Mouse (Mus musculus) heart, embryonic 11.5 days (tissue): ENCODE measurements around the gene Apeh. TPM values are rescaled to one million over a fixed set of nuclear protein-coding genes. Genes with fewer than 3 reads are reported as not detected.

Experiments used
- ATAC-seq: fragments of 200-750 bp; cut with Nextera tagmentation; replicated peaks from 2 replicates; pipeline ENCODE4 v1.8.0; 2017; ENCODE audit warnings: moderate library complexity; ENCODE audit not compliant: insufficient number of reproducible peaks, low FRiP score, low TSS enrichment
- H3K27ac ChIP-seq: fragments of 300-500 bp; sonication (generic); 2 replicates; pipeline ENCODE4 v1.5.1; 2014; ENCODE audit warnings: mild to moderate bottlenecking, low read depth, low read length
- H3K27me3 ChIP-seq: fragments of 300-500 bp; sonication (generic); 2 replicates; pipeline ENCODE4 v1.6.1; 2014; ENCODE audit warnings: mild to moderate bottlenecking, low read length, mixed read lengths; ENCODE audit not compliant: control insufficient read depth, insufficient read depth
- H3K36me3 ChIP-seq: fragments of 300-500 bp; sonication (generic); 2 replicates; pipeline ENCODE4 v1.6.1; 2014; ENCODE audit warnings: mild to moderate bottlenecking, low read length, moderate library complexity, mixed read lengths; ENCODE audit not compliant: control insufficient read depth, insufficient read depth
- H3K4me1 ChIP-seq: fragments of 300-500 bp; sonication (generic); 2 replicates; pipeline ENCODE4 v1.6.1; 2014; ENCODE audit warnings: low read length; ENCODE audit not compliant: control insufficient read depth, insufficient read depth
- H3K4me2 ChIP-seq: fragments of 300-500 bp; sonication (generic); 2 replicates; pipeline ENCODE4 v1.6.1; 2014; ENCODE audit warnings: mild to moderate bottlenecking, moderate library complexity
- H3K4me3 ChIP-seq: fragments of 300-500 bp; sonication (generic); 2 replicates; pipeline ENCODE4 v1.5.1; 2014; ENCODE audit warnings: low read depth, low read length
- H3K9ac ChIP-seq: fragments of 300-500 bp; sonication (generic); 2 replicates; pipeline ENCODE4 v1.6.1; 2014; ENCODE audit warnings: mild to moderate bottlenecking, low read depth, low read length, moderate library complexity
- H3K9me3 ChIP-seq: fragments of 300-500 bp; sonication (generic); replicated peaks from 2 replicates; pipeline ENCODE4 v1.6.1; 2016; ENCODE audit warnings: low read length; ENCODE audit not compliant: control insufficient read depth
- WGBS: fragments of 180-500 bp; shearing (Covaris S2); extraction: QIAGEN DNeasy Blood & Tissue Kit; methylation state at CpG from one replicate; pipeline ENCODE4 v1.1.7; 2014; ENCODE audit not compliant: insufficient replicate concordance; 5-methylcytosine and 5-hydroxymethylcytosine counted together
- polyA plus RNA-seq: library from polyadenylated mRNA; unstranded; fragments of >200 nt; fragmentation: Nextera tagmentation; extraction: Ambion mirVana; gene quantifications from 2 replicates; pipeline ENCODE4 v1.2.1, GENCODE M21; 2014

Gene Apeh
- polyA plus RNA-seq = 64.5 and 70.7 TPM in 2 replicates

- peak within 1 kb of the TSS; percentile 68 for H3K27ac ChIP-seq
- WGBS = under 1% methylated on average over 52 of the region's 52 CpGs
- ATAC-seq = peak; percentile 92
- H3K4me2 ChIP-seq = peak within 1 kb of the TSS; percentile 96
- H3K9ac ChIP-seq = peak within 1 kb of the TSS; percentile 91
- H3K36me3 ChIP-seq = peaks cover 17% of the 10 kb centered on the region
- H3K27me3 ChIP-seq = no peaks in the 10 kb centered on the region
- H3K9me3 ChIP-seq = no peaks in the 10 kb centered on the region
- peaks cover 24% of the 10 kb centered on the region; the same call in 1 of the 2 replicates for H3K4me1 ChIP-seq
- peak within 1 kb of the TSS; percentile 91 for H3K4me3 ChIP-seq
Observed at GRCm38 (mm10) chr9:108094184-108094941, at the start of gene Apeh. Gene Apeh, minus strand, starts transcription at chr9:108094606.

- Histone ChIP-seq H3K4me3 (no peak overlapping the region), H3K9ac (no peak overlapping the region), H3K27me3 (no peaks in the 10 kb centered on the region), H3K36me3 (no peaks in the 10 kb centered on the region), H3K4me1 (no peaks in the 10 kb centered on the region), H3K27ac (no peak overlapping the region), H3K9me3 (no peaks in the 10 kb centered on the region), H3K4me2 (no peak overlapping the region)
- WGBS = 87% methylated on average over 2 of the region's 2 CpGs
- no peak for ATAC-seq
Observed at GRCm38 (mm10) chr9:108143470-108143869, 49.1 kb upstream of the Apeh start.

- 84% methylated on average over 10 of the region's 10 CpGs for WGBS
- Histone ChIP-seq H3K9me3 (no peaks in the 10 kb centered on the region), H3K4me2 (no peak overlapping the region), H3K4me1 (peaks cover 9% of the 10 kb centered on the region), H3K27ac (no peak overlapping the region), H3K36me3 (no peaks in the 10 kb centered on the region), H3K27me3 (no peaks in the 10 kb centered on the region), H3K9ac (no peak overlapping the region), H3K4me3 (no peak overlapping the region)
- no peak for ATAC-seq
Observed at GRCm38 (mm10) chr9:108141387-108141786, 47.0 kb upstream of the Apeh start.

GRCm38 (mm10) chr9:108139963-108140695, 45.7 kb upstream of the Apeh start:
- H3K4me1 ChIP-seq = peaks cover 9% of the 10 kb centered on the region
- H3K9ac ChIP-seq = no peak overlapping the region
- no peak overlapping the region for H3K27ac ChIP-seq
- no peak for ATAC-seq
- no peak overlapping the region for H3K4me3 ChIP-seq
- H3K27me3 ChIP-seq = no peaks in the 10 kb centered on the region
- WGBS = 70% methylated on average over 7 of the region's 7 CpGs
- no peak overlapping the region for H3K4me2 ChIP-seq
- H3K9me3 ChIP-seq = no peaks in the 10 kb centered on the region
- H3K36me3 ChIP-seq = no peaks in the 10 kb centered on the region

- no peak for ATAC-seq
- H3K4me2 ChIP-seq = no peak overlapping the region
- H3K9ac ChIP-seq = no peak overlapping the region
- H3K36me3 ChIP-seq = no peaks in the 10 kb centered on the region
- no peak overlapping the region for H3K4me3 ChIP-seq
- H3K27ac ChIP-seq = no peak overlapping the region
- no peaks in the 10 kb centered on the region for H3K27me3 ChIP-seq
- H3K9me3 ChIP-seq = no peaks in the 10 kb centered on the region
- H3K4me1 ChIP-seq = peaks cover 9% of the 10 kb centered on the region
- 84% methylated on average over 17 of the region's 17 CpGs for WGBS
Observed at GRCm38 (mm10) chr9:108139169-108139962, 45.0 kb upstream of the Apeh start.

- ATAC-seq = no peak
- H3K4me2 ChIP-seq = no peak overlapping the region
Observed at GRCm38 (mm10) chr9:108138118-108138517, 43.7 kb upstream of the Apeh start.

GRCm38 (mm10) chr9:108137523-108137922, 43.1 kb upstream of the Apeh start:
- no peak overlapping the region for H3K9ac ChIP-seq

More at GRCm38 (mm10) chr9:108138118-108138517, 43.7 kb upstream of the Apeh start:
- Histone ChIP-seq H3K4me3 (no peak overlapping the region), H3K27me3 (no peaks in the 10 kb centered on the region), H3K4me1 (peaks cover 9% of the 10 kb centered on the region), H3K9me3 (no peaks in the 10 kb centered on the region), H3K27ac (0 out of 2 replicates have a peak overlapping the region, but pooled peaks have one; percentile 10), H3K36me3 (no peaks in the 10 kb centered on the region), H3K9ac (no peak overlapping the region)
- 64% methylated on average over 6 of the region's 6 CpGs for WGBS

GRCm38 (mm10) chr9:108136930-108137462, 42.6 kb upstream of the Apeh start:
- Histone ChIP-seq H3K27me3 (no peaks in the 10 kb centered on the region), H3K9me3 (no peaks in the 10 kb centered on the region), H3K4me3 (no peak overlapping the region), H3K4me2 (peak overlapping the region; percentile 36), H3K27ac (no peak overlapping the region), H3K36me3 (no peaks in the 10 kb centered on the region), H3K9ac (no peak overlapping the region), H3K4me1 (peaks cover 9% of the 10 kb centered on the region)
- WGBS = 60% methylated on average over 6 of the region's 6 CpGs
- ATAC-seq = no peak

More at GRCm38 (mm10) chr9:108137523-108137922, 43.1 kb upstream of the Apeh start:
- 0 out of 2 replicates have a peak overlapping the region, but pooled peaks have one; percentile 10 for H3K27ac ChIP-seq
- H3K4me2 ChIP-seq = peak overlapping the region; percentile 36
- H3K9me3 ChIP-seq = no peaks in the 10 kb centered on the region
- no peak overlapping the region for H3K4me3 ChIP-seq
- H3K4me1 ChIP-seq = peaks cover 9% of the 10 kb centered on the region
- no peaks in the 10 kb centered on the region for H3K36me3 ChIP-seq
- no peaks in the 10 kb centered on the region for H3K27me3 ChIP-seq
- WGBS = 20% methylated on average over 17 of the region's 17 CpGs
- ATAC-seq = no peak
